Mouse (Mus musculus) MEL (cell line): ENCODE data around the gene Olfr1472. TPM values are rescaled to one million over a fixed set of nuclear protein-coding genes. Genes with fewer than 3 reads are reported as not detected.
"Not testable (repeated sequence)": the region's sequence is repeated elsewhere in the genome, so short reads cannot be mapped to it uniquely, and the experiment has no call there.

Experiments
- DNase-seq: peaks from one replicate; pipeline ENCODE4 v3.0.0; 2011; ENCODE audit warnings: low read depth, low spot score
- H3K27ac ChIP-seq: 2 replicates; pipeline ENCODE4 v1.5.1; 2012; ENCODE audit warnings: low read depth, mild to moderate bottlenecking, control low read depth, low read length, moderate library complexity; ENCODE audit not compliant: control insufficient read depth
- H3K27me3 ChIP-seq, 2 experiments: fragments of 150-350 bp in 1 of 2; sonication (generic) in 1 of 2; 2 replicates each; pipeline ENCODE4 v1.6.1; 2012; ENCODE audit warnings: low read length in 2 of 2, mild to moderate bottlenecking in 2 of 2, improper control_type of control experiment in 1 of 2, moderate library complexity in 1 of 2; ENCODE audit not compliant: insufficient read depth in 2 of 2, control insufficient read depth in 1 of 2
- H3K36me3 ChIP-seq, 2 experiments: 2 replicates each; pipeline ENCODE4 v1.6.1; 2012 to 2014; ENCODE audit warnings: low read length in 2 of 2, improper control_type of control experiment in 1 of 2, inconsistent platforms in 1 of 2, mild to moderate bottlenecking in 1 of 2; ENCODE audit not compliant: insufficient read depth in 2 of 2, control insufficient read depth in 1 of 2
- H3K4me1 ChIP-seq, 2 experiments: fragments of 150-350 bp in 1 of 2; sonication (generic) in 1 of 2; 2 replicates each; pipeline ENCODE4 v1.6.1; 2012; ENCODE audit warnings: low read length in 2 of 2, improper control_type of control experiment in 1 of 2, mild to moderate bottlenecking in 1 of 2; ENCODE audit not compliant: insufficient read depth in 2 of 2, control insufficient read depth in 1 of 2
- H3K4me3 ChIP-seq, 2 experiments: fragments of 150-350 bp in 1 of 2; sonication (generic) in 1 of 2; 2 replicates each; pipeline ENCODE4 v1.5.1; 2012; ENCODE audit warnings: low read depth in 2 of 2, low read length in 2 of 2, mild to moderate bottlenecking in 2 of 2, moderate library complexity in 2 of 2, control low read depth in 1 of 2, improper control_type of control experiment in 1 of 2; ENCODE audit not compliant: control insufficient read depth in 1 of 2, insufficient read depth in 1 of 2
- H3K79me2 ChIP-seq: 2 replicates; pipeline ENCODE4 v1.6.1; 2012; ENCODE audit warnings: mild to moderate bottlenecking, low read length, moderate library complexity; ENCODE audit not compliant: control insufficient read depth, poor library complexity, insufficient read depth
- H3K9ac ChIP-seq: 2 replicates; pipeline ENCODE4 v1.6.1; 2012; ENCODE audit warnings: low read depth, mild to moderate bottlenecking, control low read depth, low read length, moderate library complexity; ENCODE audit not compliant: control insufficient read depth, poor library complexity, severe bottlenecking
- H3K9me3 ChIP-seq: fragments of 150-350 bp; sonication (generic); replicated peaks from 2 replicates; pipeline ENCODE4 v1.6.1; 2012; ENCODE audit warnings: mild to moderate bottlenecking, low read length, improper control_type of control experiment, moderate library complexity; ENCODE audit not compliant: insufficient read depth
- E2F4 ChIP-seq: IDR thresholded peaks from 2 replicates; pipeline ENCODE4 v1.6.1; 2011; ENCODE audit warnings: low read depth, low read length, improper control_type of control experiment, borderline replicate concordance
- ELF1 ChIP-seq: IDR thresholded peaks from 2 replicates; pipeline ENCODE4 v1.6.1; 2014; ENCODE audit warnings: low read depth, mild to moderate bottlenecking, inconsistent platforms, low read length, improper control_type of control experiment, moderate library complexity
- ETS1 ChIP-seq: IDR thresholded peaks from 2 replicates; pipeline ENCODE4 v1.6.1; 2012; ENCODE audit warnings: low read depth, mild to moderate bottlenecking, inconsistent platforms, low read length, improper control_type of control experiment, moderate library complexity
- GABPA ChIP-seq: IDR thresholded peaks from 2 replicates; pipeline ENCODE4 v1.6.1; 2012; ENCODE audit warnings: low read depth, mild to moderate bottlenecking, inconsistent platforms, low read length, improper control_type of control experiment, moderate library complexity
- HCFC1 ChIP-seq: IDR thresholded peaks from 2 replicates; pipeline ENCODE4 v1.6.1; 2012; ENCODE audit warnings: low read depth, mild to moderate bottlenecking, inconsistent platforms, low read length, improper control_type of control experiment, moderate library complexity
- KAT2A ChIP-seq: conservative IDR thresholded peaks from 2 replicates; pipeline ENCODE4 v1.6.1; 2012; ENCODE audit warnings: low read depth, low read length, improper control_type of control experiment, inconsistent platforms
- MEF2A ChIP-seq: IDR thresholded peaks from 2 replicates; pipeline ENCODE4 v1.6.1; 2014; ENCODE audit warnings: low read depth, mild to moderate bottlenecking, inconsistent platforms, low read length, improper control_type of control experiment; ENCODE audit not compliant: poor library complexity, insufficient replicate concordance, severe bottlenecking; ENCODE audit errors: extremely low read depth
- MXI1 ChIP-seq: IDR thresholded peaks from 2 replicates; pipeline ENCODE4 v1.6.1; 2011; ENCODE audit warnings: mild to moderate bottlenecking, low read depth, low read length, improper control_type of control experiment
- MYB ChIP-seq: IDR thresholded peaks from 2 replicates; pipeline ENCODE4 v1.6.1; 2011; ENCODE audit warnings: mild to moderate bottlenecking, low read depth, low read length, improper control_type of control experiment
- MYC ChIP-seq: IDR thresholded peaks from 2 replicates; pipeline ENCODE4 v1.6.1; 2011; ENCODE audit warnings: low read depth, mild to moderate bottlenecking, low read length, improper control_type of control experiment, moderate library complexity
- NRF1 ChIP-seq: IDR thresholded peaks from 2 replicates; pipeline ENCODE4 v1.6.1; 2014; ENCODE audit warnings: low read depth, mild to moderate bottlenecking, inconsistent platforms, low read length, improper control_type of control experiment, moderate library complexity; ENCODE audit not compliant: poor library complexity, insufficient read depth, severe bottlenecking
- POLR2AphosphoS2 ChIP-seq: IDR thresholded peaks from 2 replicates; pipeline ENCODE4 v1.6.1; 2011; ENCODE audit warnings: low read length, improper control_type of control experiment
- RCOR1 ChIP-seq: IDR thresholded peaks from 2 replicates; pipeline ENCODE4 v1.6.1; 2012; ENCODE audit warnings: low read depth, mild to moderate bottlenecking, inconsistent platforms, low read length, improper control_type of control experiment
- TAL1 ChIP-seq: IDR thresholded peaks from 2 replicates; pipeline ENCODE4 v1.6.1; 2012; ENCODE audit warnings: mild to moderate bottlenecking, inconsistent platforms, low read length, moderate library complexity, mixed read lengths
- TBP ChIP-seq: IDR thresholded peaks from 2 replicates; pipeline ENCODE4 v1.8.0; 2011; ENCODE audit warnings: low read depth, low read length, improper control_type of control experiment
- UBTF ChIP-seq: IDR thresholded peaks from 2 replicates; pipeline ENCODE4 v1.6.1; 2012; ENCODE audit warnings: low read depth, mild to moderate bottlenecking, inconsistent platforms, low read length, improper control_type of control experiment, moderate library complexity, borderline replicate concordance; ENCODE audit not compliant: insufficient read depth
- USF2 ChIP-seq, 2 experiments: IDR thresholded peaks; 2 replicates each; pipeline ENCODE4 v1.6.1; 2011 to 2012; ENCODE audit warnings: improper control_type of control experiment in 2 of 2, low read length in 2 of 2, borderline replicate concordance in 1 of 2, inconsistent platforms in 1 of 2, low read depth in 1 of 2, mild to moderate bottlenecking in 1 of 2; ENCODE audit not compliant: insufficient read depth in 1 of 2
- ZC3H11A ChIP-seq: IDR thresholded peaks from 2 replicates; pipeline ENCODE4 v1.6.1; 2012; ENCODE audit warnings: low read depth, mild to moderate bottlenecking, inconsistent platforms, low read length, improper control_type of control experiment
- ZMIZ1 ChIP-seq: IDR thresholded peaks from 2 replicates; pipeline ENCODE4 v1.6.1; 2012; ENCODE audit warnings: low read depth, mild to moderate bottlenecking, inconsistent platforms, low read length, improper control_type of control experiment, moderate library complexity
- ZNF384 ChIP-seq: IDR thresholded peaks from 2 replicates; pipeline ENCODE4 v1.6.1; 2012; ENCODE audit warnings: low read depth, mild to moderate bottlenecking, inconsistent platforms, low read length, improper control_type of control experiment
- polyA plus RNA-seq, 2 experiments: library from polyadenylated mRNA; stranded (reverse) in 1 of 2; unstranded in 1 of 2; fragments of >175 nt in 1 of 2; fragments of >200 nt in 1 of 2; gene quantifications; 2 replicates each; pipeline versions ENCODE4 v1.2.1 to v1.2.4; 2012; ENCODE audit warnings: low replicate concordance in 2 of 2, low read depth in 1 of 2; ENCODE audit not compliant: insufficient read length in 2 of 2, insufficient read depth in 1 of 2, missing spikeins in 1 of 2
- total RNA-seq: library from RNA; depleted of rRNA; stranded (reverse); fragments of 300-350 nt; gene quantifications from 2 replicates; pipeline ENCODE4 v1.2.3, GENCODE M21; 2012

Olfr1472 gene
- total and polyA plus RNA-seq, 3 experiments, result not detected

DNA sequence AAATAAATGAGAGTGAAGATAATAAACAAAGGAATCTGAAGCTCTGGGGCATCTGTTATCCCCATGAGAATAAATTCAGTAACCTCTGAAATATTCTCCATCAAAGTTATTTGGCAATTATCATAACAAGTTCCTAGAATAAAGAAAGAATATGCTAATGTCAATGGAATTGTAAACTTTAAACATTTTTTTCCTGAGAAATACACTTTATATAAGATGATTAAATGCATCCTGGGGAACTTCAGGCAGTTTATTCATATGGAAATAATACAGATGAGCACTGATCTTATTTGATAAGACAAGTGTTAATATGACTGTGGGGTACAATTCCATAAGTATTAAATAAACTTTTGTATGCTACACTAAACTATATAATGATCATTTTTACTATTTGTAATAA, 24.2 kb upstream of the Olfr1472 start, which contains the start of gene Olfr1475:
Olfr1475 (minus strand) TSS at position 101 of the 400 bp plus-strand sequence.
- no peaks in the 10 kb centered on the region for H3K36me3 ChIP-seq
- H3K9ac ChIP-seq, result no peak within 1 kb of the TSS
- TF ChIP-seq GABPA (no peak), NRF1 (no peak), TAL1 (no peak), MEF2A (no peak), TBP (no peak), POLR2AphosphoS2 (no peak), UBTF (no peak), RCOR1 (no peak), USF2 (IDR thresholded peaks at IDR 0.05; ENCODE audit: borderline replicate concordance in 1 of 2, insufficient read depth in 1 of 2, low read depth in 1 of 2, low read length in 2 of 2) (no peak), MYC (no peak), HCFC1 (no peak), MYB (no peak), E2F4 (no peak), ETS1 (no peak), ZMIZ1 (no peak), MXI1 (no peak), KAT2A (no peak), ZC3H11A (no peak), ELF1 (no peak), ZNF384 (no peak)
- no peaks in the 10 kb centered on the region for H3K27me3 ChIP-seq
- DNase-seq, result no peak
- H3K4me1 ChIP-seq, result no peaks in the 10 kb centered on the region
- no peak within 1 kb of the TSS for H3K27ac ChIP-seq
- H3K79me2 ChIP-seq, result no peaks in the 10 kb centered on the region
- no peaks in the 10 kb centered on the region for H3K9me3 ChIP-seq
- H3K4me3 ChIP-seq, result no peak within 1 kb of the TSS

GRCm38 (mm10) chr19:13469265-13469664, 13.4 kb upstream of the Olfr1472 start, which contains the start of gene Olfr1474:
Gene Olfr1474, plus strand, starts transcription at chr19:13469565.
- H3K9me3 ChIP-seq, H3K27ac ChIP-seq, H3K4me3 ChIP-seq, H3K36me3 ChIP-seq, H3K4me1 ChIP-seq, DNase-seq, H3K9ac ChIP-seq, H3K27me3 ChIP-seq, H3K79me2 ChIP-seq: not testable (repeated sequence)

- H3K4me3 ChIP-seq, DNase-seq, H3K4me1 ChIP-seq, H3K9ac ChIP-seq, H3K9me3 ChIP-seq, H3K27ac ChIP-seq, H3K36me3 ChIP-seq, H3K27me3 ChIP-seq, H3K79me2 ChIP-seq: not testable (repeated sequence)
Measured at GRCm38 (mm10) chr19:13443109-13443508, 12.8 kb downstream of the Olfr1472 start, which contains the start of gene Olfr1471. Gene Olfr1471, plus strand, starts transcription at chr19:13443409.
